Mouse (Mus musculus) MEL (cell line): ENCODE results near the gene Sox5. TPM values are rescaled to one million over a fixed set of nuclear protein-coding genes. Genes with fewer than 3 reads are reported as not detected.

Experiments
- DNase-seq: peaks from one replicate; pipeline ENCODE4 v3.0.0; 2011; ENCODE audit warnings: low read depth, low spot score
- H3K27ac ChIP-seq: 2 replicates; pipeline ENCODE4 v1.5.1; 2012; ENCODE audit warnings: low read depth, mild to moderate bottlenecking, control low read depth, low read length, moderate library complexity; ENCODE audit not compliant: control insufficient read depth
- H3K27me3 ChIP-seq, 2 experiments: fragments of 150-350 bp in 1 of 2; sonication (generic) in 1 of 2; 2 replicates each; pipeline ENCODE4 v1.6.1; 2012; ENCODE audit warnings: low read length in 2 of 2, mild to moderate bottlenecking in 2 of 2, improper control_type of control experiment in 1 of 2, moderate library complexity in 1 of 2; ENCODE audit not compliant: insufficient read depth in 2 of 2, control insufficient read depth in 1 of 2
- H3K36me3 ChIP-seq, 2 experiments: 2 replicates each; pipeline ENCODE4 v1.6.1; 2012 to 2014; ENCODE audit warnings: low read length in 2 of 2, improper control_type of control experiment in 1 of 2, inconsistent platforms in 1 of 2, mild to moderate bottlenecking in 1 of 2; ENCODE audit not compliant: insufficient read depth in 2 of 2, control insufficient read depth in 1 of 2
- H3K4me1 ChIP-seq, 2 experiments: fragments of 150-350 bp in 1 of 2; sonication (generic) in 1 of 2; 2 replicates each; pipeline ENCODE4 v1.6.1; 2012; ENCODE audit warnings: low read length in 2 of 2, improper control_type of control experiment in 1 of 2, mild to moderate bottlenecking in 1 of 2; ENCODE audit not compliant: insufficient read depth in 2 of 2, control insufficient read depth in 1 of 2
- H3K4me3 ChIP-seq, 2 experiments: fragments of 150-350 bp in 1 of 2; sonication (generic) in 1 of 2; 2 replicates each; pipeline ENCODE4 v1.5.1; 2012; ENCODE audit warnings: low read depth in 2 of 2, low read length in 2 of 2, mild to moderate bottlenecking in 2 of 2, moderate library complexity in 2 of 2, control low read depth in 1 of 2, improper control_type of control experiment in 1 of 2; ENCODE audit not compliant: control insufficient read depth in 1 of 2, insufficient read depth in 1 of 2
- H3K79me2 ChIP-seq: 2 replicates; pipeline ENCODE4 v1.6.1; 2012; ENCODE audit warnings: mild to moderate bottlenecking, low read length, moderate library complexity; ENCODE audit not compliant: control insufficient read depth, poor library complexity, insufficient read depth
- H3K9ac ChIP-seq: 2 replicates; pipeline ENCODE4 v1.6.1; 2012; ENCODE audit warnings: low read depth, mild to moderate bottlenecking, control low read depth, low read length, moderate library complexity; ENCODE audit not compliant: control insufficient read depth, poor library complexity, severe bottlenecking
- H3K9me3 ChIP-seq: fragments of 150-350 bp; sonication (generic); replicated peaks from 2 replicates; pipeline ENCODE4 v1.6.1; 2012; ENCODE audit warnings: mild to moderate bottlenecking, low read length, improper control_type of control experiment, moderate library complexity; ENCODE audit not compliant: insufficient read depth
- CHD2 ChIP-seq: IDR thresholded peaks from 2 replicates; pipeline ENCODE4 v1.6.1; 2011; ENCODE audit warnings: low read length, improper control_type of control experiment
- GATA1 ChIP-seq: IDR thresholded peaks from 2 replicates; pipeline ENCODE4 v1.6.1; 2011; ENCODE audit warnings: low read depth, low read length, improper control_type of control experiment
- HCFC1 ChIP-seq: IDR thresholded peaks from 2 replicates; pipeline ENCODE4 v1.6.1; 2012; ENCODE audit warnings: low read depth, mild to moderate bottlenecking, inconsistent platforms, low read length, improper control_type of control experiment, moderate library complexity
- MAFK ChIP-seq: IDR thresholded peaks from 2 replicates; pipeline ENCODE4 v1.6.1; 2011; ENCODE audit warnings: low read depth, mild to moderate bottlenecking, low read length, improper control_type of control experiment, borderline replicate concordance
- MXI1 ChIP-seq: IDR thresholded peaks from 2 replicates; pipeline ENCODE4 v1.6.1; 2011; ENCODE audit warnings: mild to moderate bottlenecking, low read depth, low read length, improper control_type of control experiment
- NRF1 ChIP-seq: IDR thresholded peaks from 2 replicates; pipeline ENCODE4 v1.6.1; 2014; ENCODE audit warnings: low read depth, mild to moderate bottlenecking, inconsistent platforms, low read length, improper control_type of control experiment, moderate library complexity; ENCODE audit not compliant: poor library complexity, insufficient read depth, severe bottlenecking
- POLR2A ChIP-seq, 2 experiments: IDR thresholded peaks; 2 replicates each; pipeline ENCODE4 v1.6.1; 2011 to 2012; ENCODE audit warnings: low read length in 2 of 2, mild to moderate bottlenecking in 2 of 2, control low read depth in 1 of 2, improper control_type of control experiment in 1 of 2, low read depth in 1 of 2, moderate library complexity in 1 of 2; ENCODE audit not compliant: control insufficient read depth in 1 of 2, insufficient read depth in 1 of 2, poor library complexity in 1 of 2
- POLR2AphosphoS5 ChIP-seq: IDR thresholded peaks from 2 replicates; pipeline ENCODE4 v1.6.1; 2012; ENCODE audit warnings: low read depth, borderline replicate concordance, mild to moderate bottlenecking, inconsistent platforms, low read length, moderate library complexity, mixed read lengths
- RAD21 ChIP-seq: IDR thresholded peaks from 2 replicates; pipeline ENCODE4 v1.6.1; 2011; ENCODE audit warnings: mild to moderate bottlenecking, low read depth, low read length, improper control_type of control experiment
- SMC3 ChIP-seq: IDR thresholded peaks from 2 replicates; pipeline ENCODE4 v1.6.1; 2011; ENCODE audit warnings: low read depth, low read length, improper control_type of control experiment
- TBP ChIP-seq: IDR thresholded peaks from 2 replicates; pipeline ENCODE4 v1.8.0; 2011; ENCODE audit warnings: low read depth, low read length, improper control_type of control experiment
- TCF12 ChIP-seq: IDR thresholded peaks from 2 replicates; pipeline ENCODE4 v1.6.1; 2014; ENCODE audit warnings: low read depth, mild to moderate bottlenecking, inconsistent platforms, low read length, improper control_type of control experiment, moderate library complexity
- USF2 ChIP-seq, 2 experiments: IDR thresholded peaks; 2 replicates each; pipeline ENCODE4 v1.6.1; 2011 to 2012; ENCODE audit warnings: improper control_type of control experiment in 2 of 2, low read length in 2 of 2, borderline replicate concordance in 1 of 2, inconsistent platforms in 1 of 2, low read depth in 1 of 2, mild to moderate bottlenecking in 1 of 2; ENCODE audit not compliant: insufficient read depth in 1 of 2
- ZKSCAN1 ChIP-seq: IDR thresholded peaks from 2 replicates; pipeline ENCODE4 v1.6.1; 2012; ENCODE audit warnings: low read depth, mild to moderate bottlenecking, inconsistent platforms, low read length, improper control_type of control experiment, moderate library complexity
- ZMIZ1 ChIP-seq: IDR thresholded peaks from 2 replicates; pipeline ENCODE4 v1.6.1; 2012; ENCODE audit warnings: low read depth, mild to moderate bottlenecking, inconsistent platforms, low read length, improper control_type of control experiment, moderate library complexity
- ZNF384 ChIP-seq: IDR thresholded peaks from 2 replicates; pipeline ENCODE4 v1.6.1; 2012; ENCODE audit warnings: low read depth, mild to moderate bottlenecking, inconsistent platforms, low read length, improper control_type of control experiment
- polyA plus RNA-seq, 2 experiments: library from polyadenylated mRNA; stranded (reverse) in 1 of 2; unstranded in 1 of 2; fragments of >175 nt in 1 of 2; fragments of >200 nt in 1 of 2; gene quantifications; 2 replicates each; pipeline versions ENCODE4 v1.2.1 to v1.2.4; 2012; ENCODE audit warnings: low replicate concordance in 2 of 2, low read depth in 1 of 2; ENCODE audit not compliant: insufficient read length in 2 of 2, insufficient read depth in 1 of 2, missing spikeins in 1 of 2
- total RNA-seq: library from RNA; depleted of rRNA; stranded (reverse); fragments of 300-350 nt; gene quantifications from 2 replicates; pipeline ENCODE4 v1.2.3, GENCODE M21; 2012

Gene Sox5
- total and polyA plus RNA-seq, 3 experiments = 0.19 to 3.0 TPM; not detected in 1

DNA sequence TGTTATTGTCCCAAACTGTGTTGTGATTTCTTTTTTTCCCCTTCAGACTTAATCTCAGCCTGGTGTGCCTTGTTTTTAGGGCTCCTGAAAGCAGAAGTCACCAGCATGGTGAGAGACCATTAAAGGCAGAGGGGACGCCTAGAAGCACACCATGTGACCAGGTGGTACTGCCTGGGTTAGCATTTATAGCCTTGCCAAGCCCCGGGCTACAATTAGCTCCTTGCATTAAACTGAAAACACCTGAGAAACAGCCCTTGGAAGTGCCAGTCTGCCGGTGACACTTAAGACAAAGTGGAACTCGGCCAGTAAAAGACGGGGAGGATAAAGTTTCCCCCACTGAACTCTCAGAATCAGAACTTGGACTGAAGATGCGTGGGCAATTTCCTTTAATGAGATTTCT, 318.1 kb downstream of the Sox5 start:
- Histone ChIP-seq H3K4me3 (no peak overlapping the region), H3K9me3 (no peaks in the 10 kb centered on the region), H3K27me3 (no peaks in the 10 kb centered on the region), H3K4me1 (no peaks in the 10 kb centered on the region), H3K36me3 (no peaks in the 10 kb centered on the region), H3K9ac (no peak overlapping the region), H3K79me2 (no peaks in the 10 kb centered on the region), H3K27ac (no peak overlapping the region)
- TF ChIP-seq HCFC1 (no peak), MXI1 (no peak), ZNF384 (no peak), TCF12 (no peak), ZKSCAN1 (no peak), MAFK (no peak), CHD2 (no peak), GATA1 (no peak), POLR2A (IDR thresholded peaks at IDR 0.05; ENCODE audit: control insufficient read depth in 1 of 2, insufficient read depth in 1 of 2, low read depth in 1 of 2, low read length in 2 of 2, poor library complexity in 1 of 2) (no peak)
- no peak for DNase-seq

- no peaks in the 10 kb centered on the region for H3K27me3 ChIP-seq
- no peaks in the 10 kb centered on the region for H3K79me2 ChIP-seq
- H3K9ac ChIP-seq = no peak overlapping the region
- H3K27ac ChIP-seq = no peak overlapping the region
- no peaks in the 10 kb centered on the region for H3K4me1 ChIP-seq
- no peak for DNase-seq
- TF ChIP-seq ZMIZ1 (no peak), TBP (no peak), NRF1 (no peak), USF2 (IDR thresholded peaks at IDR 0.05; ENCODE audit: borderline replicate concordance in 1 of 2, insufficient read depth in 1 of 2, low read depth in 1 of 2, low read length in 2 of 2) (no peak), SMC3 (no peak), RAD21 (no peak), MAFK (no peak), POLR2A (IDR thresholded peaks at IDR 0.05; ENCODE audit: control insufficient read depth in 1 of 2, insufficient read depth in 1 of 2, low read depth in 1 of 2, low read length in 2 of 2, poor library complexity in 1 of 2) (no peak), POLR2AphosphoS5 (no peak)
- no peaks in the 10 kb centered on the region for H3K36me3 ChIP-seq
- no peak overlapping the region for H3K4me3 ChIP-seq
- H3K9me3 ChIP-seq = no peaks in the 10 kb centered on the region
Observed at GRCm38 (mm10) chr6:144463274-144463673, 318.5 kb downstream of the Sox5 start.
